Mouse (Mus musculus) MEL (cell line): ENCODE data around the gene Ablim1. TPM values are rescaled to one million over a fixed set of nuclear protein-coding genes. Genes with fewer than 3 reads are reported as not detected.

ENCODE experiments used
- DNase-seq: peaks from one replicate; pipeline ENCODE4 v3.0.0; 2011; ENCODE audit warnings: low read depth, low spot score
- H3K27ac ChIP-seq: 2 replicates; pipeline ENCODE4 v1.5.1; 2012; ENCODE audit warnings: low read depth, mild to moderate bottlenecking, control low read depth, low read length, moderate library complexity; ENCODE audit not compliant: control insufficient read depth
- H3K27me3 ChIP-seq, 2 experiments: fragments of 150-350 bp in 1 of 2; sonication (generic) in 1 of 2; 2 replicates each; pipeline ENCODE4 v1.6.1; 2012; ENCODE audit warnings: low read length in 2 of 2, mild to moderate bottlenecking in 2 of 2, improper control_type of control experiment in 1 of 2, moderate library complexity in 1 of 2; ENCODE audit not compliant: insufficient read depth in 2 of 2, control insufficient read depth in 1 of 2
- H3K36me3 ChIP-seq, 2 experiments: 2 replicates each; pipeline ENCODE4 v1.6.1; 2012 to 2014; ENCODE audit warnings: low read length in 2 of 2, improper control_type of control experiment in 1 of 2, inconsistent platforms in 1 of 2, mild to moderate bottlenecking in 1 of 2; ENCODE audit not compliant: insufficient read depth in 2 of 2, control insufficient read depth in 1 of 2
- H3K4me1 ChIP-seq, 2 experiments: fragments of 150-350 bp in 1 of 2; sonication (generic) in 1 of 2; 2 replicates each; pipeline ENCODE4 v1.6.1; 2012; ENCODE audit warnings: low read length in 2 of 2, improper control_type of control experiment in 1 of 2, mild to moderate bottlenecking in 1 of 2; ENCODE audit not compliant: insufficient read depth in 2 of 2, control insufficient read depth in 1 of 2
- H3K4me3 ChIP-seq, 2 experiments: fragments of 150-350 bp in 1 of 2; sonication (generic) in 1 of 2; 2 replicates each; pipeline ENCODE4 v1.5.1; 2012; ENCODE audit warnings: low read depth in 2 of 2, low read length in 2 of 2, mild to moderate bottlenecking in 2 of 2, moderate library complexity in 2 of 2, control low read depth in 1 of 2, improper control_type of control experiment in 1 of 2; ENCODE audit not compliant: control insufficient read depth in 1 of 2, insufficient read depth in 1 of 2
- H3K79me2 ChIP-seq: 2 replicates; pipeline ENCODE4 v1.6.1; 2012; ENCODE audit warnings: mild to moderate bottlenecking, low read length, moderate library complexity; ENCODE audit not compliant: control insufficient read depth, poor library complexity, insufficient read depth
- H3K9ac ChIP-seq: 2 replicates; pipeline ENCODE4 v1.6.1; 2012; ENCODE audit warnings: low read depth, mild to moderate bottlenecking, control low read depth, low read length, moderate library complexity; ENCODE audit not compliant: control insufficient read depth, poor library complexity, severe bottlenecking
- H3K9me3 ChIP-seq: fragments of 150-350 bp; sonication (generic); replicated peaks from 2 replicates; pipeline ENCODE4 v1.6.1; 2012; ENCODE audit warnings: mild to moderate bottlenecking, low read length, improper control_type of control experiment, moderate library complexity; ENCODE audit not compliant: insufficient read depth
- BHLHE40 ChIP-seq: IDR thresholded peaks from 2 replicates; pipeline ENCODE4 v1.6.1; 2012; ENCODE audit warnings: low read depth, mild to moderate bottlenecking, inconsistent platforms, low read length, improper control_type of control experiment, borderline replicate concordance
- CHD1 ChIP-seq: IDR thresholded peaks from 2 replicates; pipeline ENCODE4 v1.6.1; 2012; ENCODE audit warnings: low read depth, mild to moderate bottlenecking, inconsistent platforms, low read length, improper control_type of control experiment
- CHD2 ChIP-seq: IDR thresholded peaks from 2 replicates; pipeline ENCODE4 v1.6.1; 2011; ENCODE audit warnings: low read length, improper control_type of control experiment
- EP300 ChIP-seq, 2 experiments: IDR thresholded peaks; 2 replicates each; pipeline ENCODE4 v1.6.1; 2011; ENCODE audit warnings: improper control_type of control experiment in 2 of 2, low read length in 2 of 2, low read depth in 1 of 2, mild to moderate bottlenecking in 1 of 2
- ETS1 ChIP-seq: IDR thresholded peaks from 2 replicates; pipeline ENCODE4 v1.6.1; 2012; ENCODE audit warnings: low read depth, mild to moderate bottlenecking, inconsistent platforms, low read length, improper control_type of control experiment, moderate library complexity
- GABPA ChIP-seq: IDR thresholded peaks from 2 replicates; pipeline ENCODE4 v1.6.1; 2012; ENCODE audit warnings: low read depth, mild to moderate bottlenecking, inconsistent platforms, low read length, improper control_type of control experiment, moderate library complexity
- JUND ChIP-seq: IDR thresholded peaks from 2 replicates; pipeline ENCODE4 v1.6.1; 2011; ENCODE audit warnings: low read depth, mild to moderate bottlenecking, improper control_type of control experiment, low read length
- KAT2A ChIP-seq: conservative IDR thresholded peaks from 2 replicates; pipeline ENCODE4 v1.6.1; 2012; ENCODE audit warnings: low read depth, low read length, improper control_type of control experiment, inconsistent platforms
- MAX ChIP-seq: IDR thresholded peaks from 2 replicates; pipeline ENCODE4 v1.6.1; 2011; ENCODE audit warnings: low read length, improper control_type of control experiment
- NRF1 ChIP-seq: IDR thresholded peaks from 2 replicates; pipeline ENCODE4 v1.6.1; 2014; ENCODE audit warnings: low read depth, mild to moderate bottlenecking, inconsistent platforms, low read length, improper control_type of control experiment, moderate library complexity; ENCODE audit not compliant: poor library complexity, insufficient read depth, severe bottlenecking
- POLR2A ChIP-seq, 2 experiments: IDR thresholded peaks; 2 replicates each; pipeline ENCODE4 v1.6.1; 2011 to 2012; ENCODE audit warnings: low read length in 2 of 2, mild to moderate bottlenecking in 2 of 2, control low read depth in 1 of 2, improper control_type of control experiment in 1 of 2, low read depth in 1 of 2, moderate library complexity in 1 of 2; ENCODE audit not compliant: control insufficient read depth in 1 of 2, insufficient read depth in 1 of 2, poor library complexity in 1 of 2
- SMC3 ChIP-seq: IDR thresholded peaks from 2 replicates; pipeline ENCODE4 v1.6.1; 2011; ENCODE audit warnings: low read depth, low read length, improper control_type of control experiment
- TBP ChIP-seq: IDR thresholded peaks from 2 replicates; pipeline ENCODE4 v1.8.0; 2011; ENCODE audit warnings: low read depth, low read length, improper control_type of control experiment
- UBTF ChIP-seq: IDR thresholded peaks from 2 replicates; pipeline ENCODE4 v1.6.1; 2012; ENCODE audit warnings: low read depth, mild to moderate bottlenecking, inconsistent platforms, low read length, improper control_type of control experiment, moderate library complexity, borderline replicate concordance; ENCODE audit not compliant: insufficient read depth
- USF1 ChIP-seq: IDR thresholded peaks from 2 replicates; pipeline ENCODE4 v1.6.1; 2014; ENCODE audit warnings: low read depth, mild to moderate bottlenecking, inconsistent platforms, low read length, improper control_type of control experiment, moderate library complexity
- polyA plus RNA-seq, 2 experiments: library from polyadenylated mRNA; stranded (reverse) in 1 of 2; unstranded in 1 of 2; fragments of >175 nt in 1 of 2; fragments of >200 nt in 1 of 2; gene quantifications; 2 replicates each; pipeline versions ENCODE4 v1.2.1 to v1.2.4; 2012; ENCODE audit warnings: low replicate concordance in 2 of 2, low read depth in 1 of 2; ENCODE audit not compliant: insufficient read length in 2 of 2, insufficient read depth in 1 of 2, missing spikeins in 1 of 2
- total RNA-seq: library from RNA; depleted of rRNA; stranded (reverse); fragments of 300-350 nt; gene quantifications from 2 replicates; pipeline ENCODE4 v1.2.3, GENCODE M21; 2012

The Ablim1 gene
- total and polyA plus RNA-seq, 3 experiments = not detected

- Histone ChIP-seq H3K27me3 (no peaks in the 10 kb centered on the region), H3K4me3 (peak overlapping the region; percentile 77 to 90), H3K4me1 (peaks cover 7 to 15% of the 10 kb centered on the region in 2 experiments), H3K27ac (peak overlapping the region; percentile 75)
- TF ChIP-seq BHLHE40 = 0 out of 2 replicates have a peak, but pooled peaks have one; percentile 16
- peak; percentile 49; the same call in 1 of the 2 replicates for TF ChIP-seq MAX
- TF ChIP-seq KAT2A = 0 out of 2 replicates have a peak, but pooled peaks have one; percentile 33
- peak in 1 of 2 experiments; percentile 54; a peak in 1 of 4 replicates for TF ChIP-seq EP300 (IDR thresholded peaks at IDR 0.05; ENCODE audit: low read depth in 1 of 2, low read length in 2 of 2)
- peak; percentile 47; the same call in 1 of the 2 replicates for TF ChIP-seq NRF1
- TF ChIP-seq USF1 = no peak
- peak; percentile 26 for TF ChIP-seq SMC3
- no peak for TF ChIP-seq ETS1
- TF ChIP-seq GABPA = 0 out of 2 replicates have a peak, but pooled peaks have one; percentile 39
- TF ChIP-seq, all 39 proteins: peak for 7
- Histone ChIP-seq H3K79me2 (no peaks in the 10 kb centered on the region), H3K36me3 (peaks cover 0 to 5% of the 10 kb centered on the region in 2 experiments; a peak in 2 of 4 replicates), H3K9ac (peak overlapping the region; percentile 69), H3K9me3 (no peaks in the 10 kb centered on the region)
- peak; percentile 78 for DNase-seq
Observed at GRCm38 (mm10) chr19:57328269-57328668, 13.6 kb upstream of the Ablim1 start.

- Histone ChIP-seq H3K36me3 (peaks cover 0 to 5% of the 10 kb centered on the region in 2 experiments; a peak in 2 of 4 replicates), H3K4me3 (no peak overlapping the region), H3K4me1 (peaks cover 7 to 15% of the 10 kb centered on the region in 2 experiments), H3K27ac (no peak overlapping the region), H3K79me2 (no peaks in the 10 kb centered on the region), H3K9ac (no peak overlapping the region), H3K27me3 (no peaks in the 10 kb centered on the region), H3K9me3 (no peaks in the 10 kb centered on the region)
- TF ChIP-seq JUND (no peak), SMC3 (no peak), TBP (no peak), POLR2A (IDR thresholded peaks at IDR 0.05; ENCODE audit: control insufficient read depth in 1 of 2, insufficient read depth in 1 of 2, low read depth in 1 of 2, low read length in 2 of 2, poor library complexity in 1 of 2) (no peak), CHD2 (no peak), NRF1 (no peak), CHD1 (no peak), UBTF (no peak)
- DNase-seq = no peak
Observed at GRCm38 (mm10) chr19:57327679-57328078, 13.0 kb upstream of the Ablim1 start.
